Mouse (Mus musculus): Measurements from ENCODE around the gene Mgat2. TPM values are rescaled to one million over a fixed set of nuclear protein-coding genes. Genes with fewer than 3 reads are reported as not detected.
A peak's percentile ranks its signal among the peaks of the same experiment; 100 is the strongest.

Mgat2 gene
- total RNA-seq, 2 experiments from 2014 or later, result 9.0 to 9.5 TPM

GRCm38 (mm10) chr12:69177526-69177925, 6.4 kb upstream of the Mgat2 start:
- DNase-seq, result no peak

GRCm38 (mm10) chr12:69179371-69179770, 4.6 kb upstream of the Mgat2 start:
- no peak for DNase-seq

- DNase-seq, result no peak
These were observed 2.2 kb upstream of the Mgat2 start for GRCm38 (mm10) chr12:69181800-69182199.

GRCm38 (mm10) chr12:69184342-69185295, 662 bp downstream of the Mgat2 start:
- DNase-seq, result peak; percentile 62

GRCm38 (mm10) chr12:69185371-69185770, 1.4 kb downstream of the Mgat2 start:
- no peak for DNase-seq

GRCm38 (mm10) chr12:69186811-69187471, 3.0 kb downstream of the Mgat2 start:
- DNase-seq, result no peak

- DNase-seq, result no peak
These were observed 6.1 kb downstream of the Mgat2 start for GRCm38 (mm10) chr12:69190074-69190473.

GRCm38 (mm10) chr12:69190522-69190921, 6.6 kb downstream of the Mgat2 start:
- DNase-seq, result no peak

- DNase-seq, result no peak
These were observed 7.4 kb downstream of the Mgat2 start for GRCm38 (mm10) chr12:69191396-69191795.

- DNase-seq, result no peak
These were observed 8.7 kb downstream of the Mgat2 start for GRCm38 (mm10) chr12:69192637-69193036.

GRCm38 (mm10) chr12:69196444-69197377, 12.8 kb downstream of the Mgat2 start, which contains the start of gene Gm49383:
Gene Gm49383, minus strand, starts transcription at chr12:69197104.
- DNase-seq, result peak; percentile 50

GRCm38 (mm10) chr12:69197378-69198163, 13.6 kb downstream of the Mgat2 start:
- DNase-seq, result peak; percentile 36

- no peak for DNase-seq
These were observed 14.2 kb downstream of the Mgat2 start, which contains the start of gene Dnaaf2 for GRCm38 (mm10) chr12:69198164-69198535. Gene Dnaaf2, minus strand, starts transcription at chr12:69198429.

GRCm38 (mm10) chr12:69198985-69199384, 15.0 kb downstream of the Mgat2 start:
- no peak for DNase-seq

- no peak for DNase-seq
These were observed 20.3 kb downstream of the Mgat2 start, which contains the start of gene Gm49384 for GRCm38 (mm10) chr12:69204052-69204833. Gene Gm49384, minus strand, starts transcription at chr12:69204267.

- DNase-seq, result no peak
These were observed 23.4 kb downstream of the Mgat2 start for GRCm38 (mm10) chr12:69207396-69207795.

- no peak for DNase-seq
These were observed 24.0 kb downstream of the Mgat2 start for GRCm38 (mm10) chr12:69207926-69208325.

- DNase-seq, result no peak
These were observed 24.6 kb downstream of the Mgat2 start for GRCm38 (mm10) chr12:69208520-69208919.

- DNase-seq, result no peak
These were observed 26.4 kb downstream of the Mgat2 start for GRCm38 (mm10) chr12:69210056-69210979.
